In the genomic region with DNA sequence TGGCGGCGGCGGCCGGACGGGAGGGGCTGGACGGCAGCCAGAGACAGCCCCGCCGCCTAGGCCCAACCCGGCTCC, we compare ENCODE assay signal across 8 mouse cellular contexts. TPM values are rescaled to one million over a fixed set of nuclear protein-coding genes. Genes with fewer than 3 reads are reported as not detected.
DNase-seq lines count a peak whose midpoint lies in the region; ATAC-seq and TF ChIP-seq lines count a peak whose summit lies in the region.

TSS of gene Setd3 (minus strand) at position 69 of the 75 bp plus-strand sequence.

- no peak for DNase-seq in lung, postnatal 0 days (ENCODE audit: low spot score)
- no peak for DNase-seq in lung, postnatal 10 days
- no peak for DNase-seq in heart, postnatal 0 days (ENCODE audit: low spot score)
- DNase-seq in limb, embryonic 10.5 days (ENCODE audit: low spot score): no peak
- DNase-seq in embryo, embryonic 9.5 days (ENCODE audit: extremely low spot score): no peak
- DNase-seq in thymus, postnatal 14 days: no peak

- no peak for TF ChIP-seq EP300 in lung, postnatal 0 days (IDR thresholded peaks at IDR 0.05)
- TF ChIP-seq EP300 in heart, postnatal 0 days (IDR thresholded peaks at IDR 0.05; ENCODE audit: low read depth): no peak

- no CpG with 5 or more reads among the region's 9 CpGs for WGBS in lung, postnatal 0 days
- WGBS in embryonic facial prominence, embryonic 15.5 days: 0% methylated on average over 6 of the region's 9 CpGs
- 0% methylated on average over 7 of the region's 9 CpGs for WGBS in heart, postnatal 0 days
- WGBS in limb, embryonic 10.5 days: 1% methylated on average over 9 of the region's 9 CpGs
- 0% methylated on average over 8 of the region's 9 CpGs for WGBS in neural tube, embryonic 15.5 days

- no peak for ATAC-seq in lung, postnatal 0 days
- no peak for ATAC-seq in embryonic facial prominence, embryonic 15.5 days (ENCODE audit: insufficient number of reproducible peaks, low FRiP score, low TSS enrichment, low read depth)
- no peak for ATAC-seq in heart, postnatal 0 days (ENCODE audit: insufficient read depth, low read depth)
- ATAC-seq in neural tube, embryonic 15.5 days (ENCODE audit: low FRiP score): no peak

- H3K36me3 ChIP-seq in lung, postnatal 0 days (ENCODE audit: insufficient read depth, low read length): 0 out of 2 replicates have a peak, but pooled peaks cover 5% of the 10 kb centered on the region
- peaks cover 13% of the 10 kb centered on the region for H3K36me3 ChIP-seq in embryonic facial prominence, embryonic 15.5 days
- peaks cover 17% of the 10 kb centered on the region for H3K36me3 ChIP-seq in heart, postnatal 0 days (replicated peaks; ENCODE audit: control insufficient read depth, insufficient read depth, low read length)
- peaks cover 23% of the 10 kb centered on the region for H3K36me3 ChIP-seq in limb, embryonic 10.5 days
- H3K36me3 ChIP-seq in neural tube, embryonic 15.5 days: peaks cover 10% of the 10 kb centered on the region

- no peak for TF ChIP-seq CTCF in lung, postnatal 0 days (IDR thresholded peaks at IDR 0.05)
- no peak for TF ChIP-seq CTCF in heart, postnatal 0 days (IDR thresholded peaks at IDR 0.05; ENCODE audit: low read depth)

- peaks cover 17% of the 10 kb centered on the region; the same call in 1 of the 2 replicates for H3K4me1 ChIP-seq in lung, postnatal 0 days (ENCODE audit: insufficient read depth, low read depth, low read length)
- peaks cover 24% of the 10 kb centered on the region for H3K4me1 ChIP-seq in embryonic facial prominence, embryonic 15.5 days
- peaks cover 28% of the 10 kb centered on the region for H3K4me1 ChIP-seq in heart, postnatal 0 days (ENCODE audit: control insufficient read depth, insufficient read depth)
- H3K4me1 ChIP-seq in limb, embryonic 10.5 days: peaks cover 32% of the 10 kb centered on the region
- peaks cover 31% of the 10 kb centered on the region for H3K4me1 ChIP-seq in neural tube, embryonic 15.5 days

- no peaks in the 10 kb centered on the region for H3K27me3 ChIP-seq in lung, postnatal 0 days (replicated peaks; ENCODE audit: insufficient read depth, low read length)
- H3K27me3 ChIP-seq in embryonic facial prominence, embryonic 15.5 days: no peaks in the 10 kb centered on the region
- no peaks in the 10 kb centered on the region for H3K27me3 ChIP-seq in heart, postnatal 0 days (ENCODE audit: control insufficient read depth, insufficient read depth, low read length)
- no peaks in the 10 kb centered on the region for H3K27me3 ChIP-seq in limb, embryonic 10.5 days (ENCODE audit: low read depth, poor library complexity, severe bottlenecking)
- H3K27me3 ChIP-seq in neural tube, embryonic 15.5 days (replicated peaks): no peaks in the 10 kb centered on the region

- H3K9me3 ChIP-seq in lung, postnatal 0 days (ENCODE audit: low read length): no peaks in the 10 kb centered on the region
- H3K9me3 ChIP-seq in embryonic facial prominence, embryonic 15.5 days (replicated peaks): no peaks in the 10 kb centered on the region
- no peaks in the 10 kb centered on the region for H3K9me3 ChIP-seq in heart, postnatal 0 days (replicated peaks; ENCODE audit: control insufficient read depth, low read length)
- H3K9me3 ChIP-seq in limb, embryonic 10.5 days (replicated peaks): no peaks in the 10 kb centered on the region
- H3K9me3 ChIP-seq in neural tube, embryonic 15.5 days (replicated peaks): no peaks in the 10 kb centered on the region

- peak within 1 kb of the TSS; percentile 95 for H3K9ac ChIP-seq in lung, postnatal 0 days (replicated peaks; ENCODE audit: low read depth)
- peak within 1 kb of the TSS; percentile 94 for H3K9ac ChIP-seq in embryonic facial prominence, embryonic 15.5 days
- peak within 1 kb of the TSS; percentile 96 for H3K9ac ChIP-seq in heart, postnatal 0 days (replicated peaks; ENCODE audit: low read depth, low read length)
- peak within 1 kb of the TSS; percentile 91 for H3K9ac ChIP-seq in neural tube, embryonic 15.5 days (replicated peaks)

- H3K4me2 ChIP-seq in lung, postnatal 0 days (replicated peaks; ENCODE audit: low read depth, low read length): peak within 1 kb of the TSS; percentile 85
- H3K4me2 ChIP-seq in embryonic facial prominence, embryonic 15.5 days (replicated peaks): peak within 1 kb of the TSS; percentile 85
- peak within 1 kb of the TSS; percentile 96 for H3K4me2 ChIP-seq in heart, postnatal 0 days (ENCODE audit: low read depth, low read length)
- H3K4me2 ChIP-seq in neural tube, embryonic 15.5 days: peak within 1 kb of the TSS; percentile 89

- H3K27ac ChIP-seq in lung, postnatal 0 days (ENCODE audit: low read length): peak within 1 kb of the TSS; percentile 97
- H3K27ac ChIP-seq in embryonic facial prominence, embryonic 15.5 days (replicated peaks): peak within 1 kb of the TSS; percentile 90
- peak within 1 kb of the TSS; percentile 93 for H3K27ac ChIP-seq in heart, postnatal 0 days (ENCODE audit: low read depth)
- peak within 1 kb of the TSS; percentile 94 for H3K27ac ChIP-seq in limb, embryonic 10.5 days
- H3K27ac ChIP-seq in neural tube, embryonic 15.5 days (replicated peaks): peak within 1 kb of the TSS; percentile 86

- peak within 1 kb of the TSS; percentile 92 for H3K4me3 ChIP-seq in lung, postnatal 0 days (ENCODE audit: low read depth, low read length)
- peak within 1 kb of the TSS; percentile 99 for H3K4me3 ChIP-seq in embryonic facial prominence, embryonic 15.5 days (replicated peaks)
- H3K4me3 ChIP-seq in heart, postnatal 0 days (ENCODE audit: low read depth, low read length): peak within 1 kb of the TSS; percentile 94
- H3K4me3 ChIP-seq in limb, embryonic 10.5 days: peak within 1 kb of the TSS; percentile 97
- H3K4me3 ChIP-seq in neural tube, embryonic 15.5 days (replicated peaks): peak within 1 kb of the TSS; percentile 80

RNA-seq across cellular contexts. Expression of gene Setd3, which starts in this region (rescaled TPM):
- 60.3 and 71.9 TPM in 2 replicates for polyA plus RNA-seq in lung, postnatal 0 days (2015; fragmentation: Nextera tagmentation; extraction: Ambion mirVana)
- polyA plus RNA-seq in embryonic facial prominence, embryonic 15.5 days (2015; fragmentation: Nextera tagmentation; extraction: Ambion mirVana): 85.5 and 86.0 TPM in 2 replicates
- total RNA-seq in heart, postnatal 0 days (2014; rRNA removed; ENCODE audit: low replicate concordance): 54.8 and 61.3 TPM in 2 replicates
- 54.5 and 56.2 TPM in 2 replicates for polyA plus RNA-seq in heart, postnatal 0 days (2015; fragmentation: Nextera tagmentation; extraction: Ambion mirVana)
- polyA plus RNA-seq in limb, embryonic 10.5 days (2016; fragmentation: Nextera tagmentation; extraction: Ambion mirVana): 71.4 and 76.9 TPM in 2 replicates
- 97.5 and 98.3 TPM in 2 replicates for polyA plus RNA-seq in neural tube, embryonic 15.5 days (2015; fragmentation: Nextera tagmentation; extraction: Ambion mirVana)
